Mouse (Mus musculus) heart, adult 2 months (tissue): ENCODE measurements around the gene P2ry12. TPM values are rescaled to one million over a fixed set of nuclear protein-coding genes. Genes with fewer than 3 reads are reported as not detected.

Source experiments
- DNase-seq, 2 experiments: peaks; one replicate each; pipeline ENCODE4 v3.0.0; 2021
- H3K27ac ChIP-seq: fragments of 200-600 bp; 2 replicates; pipeline ENCODE4 v1.8.1; 2022
- H3K27me3 ChIP-seq: fragments of 200-500 bp; 2 replicates; pipeline ENCODE4 v1.6.1; 2012; ENCODE audit warnings: mild to moderate bottlenecking, low read length, inconsistent platforms, mixed read lengths; ENCODE audit not compliant: control insufficient read depth, insufficient read depth
- H3K36me3 ChIP-seq: fragments of 200-500 bp; 2 replicates; pipeline ENCODE4 v1.6.1; 2012; ENCODE audit warnings: low read length, inconsistent platforms; ENCODE audit not compliant: control insufficient read depth, insufficient read depth
- H3K4me1 ChIP-seq: fragments of 200-500 bp; 2 replicates; pipeline ENCODE4 v1.6.1; 2011; ENCODE audit warnings: low read length; ENCODE audit not compliant: control insufficient read depth, insufficient read depth
- H3K4me3 ChIP-seq: fragments of 200-600 bp; 2 replicates; pipeline ENCODE4 v1.8.1; 2022
- H3K79me2 ChIP-seq: fragments of 200-500 bp; replicated peaks from 2 replicates; pipeline ENCODE4 v1.6.1; 2012; ENCODE audit warnings: mild to moderate bottlenecking, inconsistent platforms, low read length, moderate library complexity, mixed read lengths; ENCODE audit not compliant: control insufficient read depth, insufficient read depth
- H3K9ac ChIP-seq: fragments of 200-500 bp; 2 replicates; pipeline ENCODE4 v1.6.1; 2012; ENCODE audit warnings: low read depth, mild to moderate bottlenecking, control low read depth, inconsistent platforms, low read length, mixed read lengths
- CTCF ChIP-seq: fragments of 200-600 bp; IDR thresholded peaks from 2 replicates; pipeline ENCODE4 v1.8.1; 2022; ENCODE audit warnings: antibody characterized with exemption, mild to moderate bottlenecking, moderate library complexity
- EP300 ChIP-seq: fragments of 200-500 bp; IDR thresholded peaks from 2 replicates; pipeline ENCODE4 v1.6.1; 2011; ENCODE audit warnings: low read depth, low read length, control low read depth; ENCODE audit not compliant: insufficient read depth
- POLR2A ChIP-seq: fragments of 200-500 bp; IDR thresholded peaks from 2 replicates; pipeline ENCODE4 v1.6.1; 2011; ENCODE audit warnings: mild to moderate bottlenecking, low read depth, low read length, control low read depth; ENCODE audit not compliant: insufficient read depth
- WGBS: fragments of 180-500 bp; shearing (Covaris S2); methylation state at CpG from one replicate; pipeline ENCODE4 v1.1.7; 2018; 5-methylcytosine and 5-hydroxymethylcytosine counted together
- intact Hi-C: fragments of 180-260 bp; cut with DNase I; formaldehyde crosslinking; loops from one replicate; pipeline ENCODE4 v1.15.1; 2025
- polyA plus RNA-seq: library from polyadenylated mRNA; depleted of rRNA; stranded (reverse); fragments of >200 nt; gene quantifications from 2 replicates; pipeline ENCODE4 v1.2.3, GENCODE M21; 2012
- total RNA-seq, 2 experiments: library from RNA; stranded (reverse); gene quantifications; 2 replicates each; pipeline ENCODE4 v1.2.3; 2021

Gene P2ry12
- total and polyA plus RNA-seq, 3 experiments, result 2.0 to 6.4 (median 4.1) TPM

DNA sequence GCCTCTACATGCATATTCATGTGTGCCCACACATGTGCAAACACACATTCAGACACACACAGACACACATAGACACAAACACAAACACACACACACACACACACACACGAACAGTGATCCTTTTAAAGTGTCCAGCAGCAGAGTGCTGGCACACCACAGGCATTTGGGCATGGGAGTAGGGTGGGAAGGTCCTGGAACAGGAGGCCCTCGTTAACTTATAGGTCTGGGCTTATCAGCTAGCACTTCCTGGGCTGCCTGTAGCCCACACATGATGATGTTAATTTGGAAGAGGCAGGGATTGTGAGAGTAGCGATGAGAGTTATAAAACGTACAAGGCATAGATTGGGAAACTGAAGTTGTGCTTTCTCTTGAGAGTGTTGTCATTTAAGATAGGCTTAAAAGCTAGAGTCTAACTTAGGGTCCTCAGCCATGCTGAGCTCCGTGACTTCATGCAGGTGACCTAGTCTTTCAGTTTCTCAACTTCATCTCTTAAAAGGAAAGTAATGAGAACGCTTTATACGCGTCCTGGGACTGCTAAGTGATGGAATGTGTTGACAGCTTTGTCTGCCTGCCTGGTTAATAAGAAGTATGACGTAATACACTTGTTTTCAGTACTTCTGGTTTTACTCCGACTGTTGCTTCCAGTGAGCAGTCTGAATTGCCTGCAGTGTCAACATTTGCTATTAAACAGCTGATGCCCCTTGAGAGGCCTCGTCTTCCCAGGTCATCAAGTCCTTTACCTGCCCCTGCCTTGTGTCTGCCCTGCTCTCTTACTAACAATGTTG is 57.8 kb downstream of the P2ry12 start:
- no peak overlapping the region for H3K27ac ChIP-seq
- H3K4me1 ChIP-seq, result no peaks in the 10 kb centered on the region; the same call in none of the 2 replicates
- DNase-seq, result no peak
- H3K4me3 ChIP-seq, result no peak overlapping the region
- H3K36me3 ChIP-seq, result no peaks in the 10 kb centered on the region
- intact Hi-C loops, result loop anchor here (5.0 kb wide), 1 partner anchor 33 kb away; no protein-coding TSS in a partner anchor
- H3K27me3 ChIP-seq, result no peaks in the 10 kb centered on the region
- H3K79me2 ChIP-seq, result no peaks in the 10 kb centered on the region
- WGBS, result 41% methylated on average over 11 of the region's 11 CpGs
- TF ChIP-seq POLR2A, result no peak
- no peak for TF ChIP-seq CTCF
- TF ChIP-seq EP300, result no peak
- H3K9ac ChIP-seq, result no peak overlapping the region

GRCm38 (mm10) chr3:59203802-59204520 is 58.7 kb downstream of the P2ry12 start:
- Histone ChIP-seq H3K9ac (no peak overlapping the region), H3K27me3 (no peaks in the 10 kb centered on the region), H3K36me3 (no peaks in the 10 kb centered on the region), H3K79me2 (no peaks in the 10 kb centered on the region), H3K4me3 (no peak overlapping the region), H3K4me1 (no peaks in the 10 kb centered on the region; the same call in none of the 2 replicates), H3K27ac (no peak overlapping the region)
- WGBS, result 71% methylated on average over 8 of the region's 8 CpGs
- no peak for TF ChIP-seq CTCF
- no peak for TF ChIP-seq POLR2A
- no peak for TF ChIP-seq EP300
- intact Hi-C loops, result no loop called here
- no peak for DNase-seq

- intact Hi-C loops, result no loop called here
- 78% methylated on average over 4 of the region's 4 CpGs for WGBS
These were observed 65.2 kb downstream of the P2ry12 start for GRCm38 (mm10) chr3:59197329-59197948.

GRCm38 (mm10) chr3:59194938-59195337 is 67.7 kb downstream of the P2ry12 start, which contains the start of gene Gpr87:
Gene Gpr87, minus strand, starts transcription at chr3:59195104.
- H3K79me2 ChIP-seq, result no peaks in the 10 kb centered on the region
- no peak within 1 kb of the TSS for H3K4me3 ChIP-seq
- H3K27ac ChIP-seq, result no peak within 1 kb of the TSS
- WGBS, result 82% methylated on average over 7 of the region's 7 CpGs
- no peak for DNase-seq
- no peaks in the 10 kb centered on the region for H3K36me3 ChIP-seq
- no peak within 1 kb of the TSS for H3K9ac ChIP-seq
- intact Hi-C loops, result no loop called here
- TF ChIP-seq CTCF, result no peak
- TF ChIP-seq POLR2A, result no peak
- no peak for TF ChIP-seq EP300
- no peaks in the 10 kb centered on the region for H3K4me1 ChIP-seq
- H3K27me3 ChIP-seq, result no peaks in the 10 kb centered on the region

More at GRCm38 (mm10) chr3:59197329-59197948, 65.2 kb downstream of the P2ry12 start:
- Histone ChIP-seq H3K4me3 (no peak overlapping the region), H3K27ac (no peak overlapping the region), H3K4me1 (no peaks in the 10 kb centered on the region), H3K27me3 (no peaks in the 10 kb centered on the region), H3K36me3 (no peaks in the 10 kb centered on the region), H3K9ac (no peak overlapping the region), H3K79me2 (no peaks in the 10 kb centered on the region)
- TF ChIP-seq POLR2A, result no peak
- TF ChIP-seq CTCF, result no peak
- TF ChIP-seq EP300, result no peak
- DNase-seq, result no peak

DNA sequence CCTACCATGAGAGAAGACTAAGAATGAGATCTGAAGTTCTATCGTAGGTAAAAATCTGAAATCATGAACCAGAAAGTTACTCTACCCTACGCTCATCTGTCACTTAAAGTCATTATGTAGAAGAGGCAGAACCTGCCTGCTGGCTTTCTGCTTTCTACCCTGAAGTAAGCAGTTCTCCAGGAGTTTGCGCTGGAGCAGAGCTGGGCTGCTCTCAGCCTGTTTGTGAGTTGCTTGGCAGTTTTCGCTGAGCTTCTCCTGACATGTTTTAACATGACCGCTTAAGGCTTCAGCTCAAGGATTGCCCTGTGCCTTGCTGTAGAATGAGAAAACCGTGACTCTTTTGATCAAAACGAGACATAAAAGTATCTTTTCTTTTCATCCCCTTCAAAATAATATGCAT is 68.6 kb downstream of the P2ry12 start:
- no peak for DNase-seq
- no peak for TF ChIP-seq CTCF
- no peak for TF ChIP-seq POLR2A
- no peak for TF ChIP-seq EP300
- no peaks in the 10 kb centered on the region for H3K27me3 ChIP-seq
- H3K9ac ChIP-seq, result no peak overlapping the region
- WGBS, result 90% methylated on average over 7 of the region's 7 CpGs
- H3K79me2 ChIP-seq, result no peaks in the 10 kb centered on the region
- no peaks in the 10 kb centered on the region for H3K36me3 ChIP-seq
- H3K4me3 ChIP-seq, result no peak overlapping the region
- intact Hi-C loops, result no loop called here
- no peaks in the 10 kb centered on the region for H3K4me1 ChIP-seq
- no peak overlapping the region for H3K27ac ChIP-seq

GRCm38 (mm10) chr3:59191674-59192073 is 71.0 kb downstream of the P2ry12 start:
- Histone ChIP-seq H3K27me3 (no peaks in the 10 kb centered on the region), H3K4me1 (no peaks in the 10 kb centered on the region), H3K79me2 (no peaks in the 10 kb centered on the region), H3K27ac (no peak overlapping the region), H3K36me3 (no peaks in the 10 kb centered on the region), H3K9ac (no peak overlapping the region), H3K4me3 (no peak overlapping the region)
- no peak for TF ChIP-seq POLR2A
- 94% methylated on average over 6 of the region's 6 CpGs for WGBS
- no peak for DNase-seq
- intact Hi-C loops, result no loop called here
